Mouse (Mus musculus): Measurements from ENCODE around the gene Cbr3.

The Cbr3 gene

DNA sequence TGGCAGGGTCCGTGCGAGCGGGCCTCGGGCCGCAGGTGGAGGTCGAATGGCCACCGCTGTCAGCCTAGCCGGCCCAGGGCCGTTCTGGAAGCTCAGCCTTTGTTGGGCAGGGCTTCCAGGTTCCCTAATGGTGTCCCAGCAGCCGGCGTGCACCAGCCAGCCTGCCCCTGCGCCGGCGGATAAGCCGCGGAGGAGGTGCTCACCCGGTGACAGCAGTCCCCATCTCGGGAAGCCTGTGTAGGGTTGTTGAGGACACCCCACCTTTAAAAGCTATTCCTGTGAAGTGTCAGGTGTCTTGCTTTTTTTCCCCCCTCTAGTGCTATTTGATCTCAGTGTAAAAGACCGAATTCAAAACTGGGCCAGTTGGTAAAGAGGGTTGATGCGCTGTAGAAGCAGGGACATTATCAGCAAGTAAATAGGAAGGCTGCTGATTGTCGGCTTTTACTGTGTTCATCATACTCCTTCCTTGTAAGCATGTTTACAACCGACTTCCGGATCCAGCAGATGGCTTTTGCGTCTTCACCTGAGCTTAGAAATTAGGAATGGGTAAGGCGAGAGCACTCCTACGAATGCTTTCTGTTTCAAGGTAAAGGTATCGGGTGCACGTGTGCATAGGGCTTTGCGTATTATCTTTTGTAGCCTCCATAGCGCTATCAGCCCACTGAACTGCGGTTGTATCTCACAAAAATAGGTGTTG is 29.3 kb downstream of the Cbr3 start:
- DNase-seq, result no peak

- no peak for DNase-seq
Measured at GRCm38 (mm10) chr16:93712966-93713365, 30.0 kb downstream of the Cbr3 start.

DNA sequence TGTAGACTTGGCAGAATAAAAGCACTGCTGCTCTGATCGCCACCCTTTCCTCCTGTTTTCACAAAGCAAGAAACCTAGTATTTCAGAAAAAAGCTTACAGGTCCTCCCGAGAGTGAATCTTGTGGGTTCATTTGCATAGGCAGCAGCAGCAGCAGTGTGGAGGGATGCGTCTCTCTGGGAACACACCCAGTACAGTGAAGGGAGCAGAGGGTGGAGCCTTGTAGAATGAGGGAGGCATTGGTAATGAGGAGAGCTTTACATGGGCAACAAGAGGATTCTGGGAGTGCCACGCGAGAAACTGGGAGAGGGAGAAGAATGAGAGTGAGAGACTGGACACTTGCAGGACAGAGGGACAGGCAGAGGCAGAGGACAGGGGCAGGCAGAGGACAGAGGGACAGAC is 31.4 kb downstream of the Cbr3 start:
- DNase-seq, result peak; percentile 64

DNA sequence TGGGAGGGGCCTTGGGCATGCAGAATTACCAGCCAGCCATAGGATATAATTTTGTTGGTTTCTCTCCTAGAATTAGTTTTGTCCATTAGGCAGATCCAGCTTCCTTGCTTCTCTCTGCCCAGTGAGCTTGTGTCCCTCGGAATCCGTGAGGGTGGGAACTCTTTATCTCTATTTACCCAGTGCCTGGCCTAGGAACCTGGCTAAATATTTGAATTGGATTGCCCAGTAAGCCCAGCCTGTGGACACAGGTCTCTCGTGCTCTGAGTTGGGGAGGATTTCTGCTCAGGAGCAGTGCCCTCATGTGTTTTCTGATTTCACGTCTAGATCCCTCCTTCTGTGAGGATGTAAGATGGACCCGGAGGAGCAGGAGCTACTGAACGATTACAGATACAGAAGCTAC is 32.8 kb downstream of the Cbr3 start:
- no peak for DNase-seq

GRCm38 (mm10) chr16:93717299-93717703 is 34.3 kb downstream of the Cbr3 start:
- DNase-seq, result peak; percentile 63

- no peak for DNase-seq
Measured at GRCm38 (mm10) chr16:93721771-93722170, 38.8 kb downstream of the Cbr3 start.

DNA sequence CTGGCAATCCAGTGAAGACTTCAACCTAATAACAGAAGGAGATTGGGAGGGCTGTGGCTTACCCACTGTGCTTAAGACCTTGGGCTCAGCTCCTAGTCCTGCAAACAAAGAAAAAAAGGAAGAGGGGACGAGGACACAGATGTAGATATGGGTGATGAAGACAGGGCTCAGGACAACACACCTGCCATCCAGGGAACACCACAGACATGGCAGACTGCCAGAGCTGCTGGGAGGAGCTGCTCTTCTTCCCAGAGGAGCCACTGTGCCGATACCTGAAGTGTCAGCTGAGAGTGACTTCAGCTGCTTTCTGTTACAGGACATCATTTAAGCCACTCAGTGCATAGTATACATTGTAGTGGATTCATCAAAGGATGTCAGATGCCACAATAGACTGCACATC is 39.5 kb downstream of the Cbr3 start:
- no peak for DNase-seq

DNA sequence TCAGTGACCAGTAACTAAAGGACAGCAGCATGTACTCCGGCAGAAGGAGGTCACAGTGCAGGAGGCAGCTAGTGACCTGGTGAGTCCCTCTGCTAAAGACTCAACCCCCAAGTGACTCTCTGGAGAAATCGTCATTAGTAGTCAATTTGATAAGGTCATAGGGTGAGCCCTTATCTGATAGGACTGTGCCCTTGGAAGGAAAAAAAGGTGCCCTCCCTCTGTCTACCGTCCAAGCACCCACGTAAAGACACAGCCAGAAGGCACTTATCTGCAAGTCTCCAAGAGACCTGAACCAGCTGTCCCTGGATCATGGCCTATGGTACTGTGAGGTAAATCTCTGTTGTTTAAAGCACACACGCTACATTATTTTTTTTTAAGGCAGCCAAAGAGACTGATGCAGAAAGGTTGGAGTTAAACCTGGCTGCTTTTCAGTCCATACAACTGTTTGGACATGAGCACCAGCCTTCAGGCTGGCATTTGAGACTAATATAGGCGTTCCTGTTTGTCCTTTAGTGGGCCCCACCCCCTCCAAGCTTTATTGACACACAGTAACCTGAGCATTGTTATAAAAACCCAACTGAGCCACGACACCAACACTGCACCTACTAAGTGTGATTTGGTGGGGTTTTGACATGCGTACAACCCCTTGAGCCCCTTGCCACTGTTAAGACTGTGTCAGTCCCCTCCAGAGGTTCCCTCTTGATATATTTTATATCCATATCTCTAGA is 42.6 kb downstream of the Cbr3 start:
- DNase-seq, result no peak

- DNase-seq, result no peak
Measured at GRCm38 (mm10) chr16:93726186-93726585, 43.2 kb downstream of the Cbr3 start.

- no peak for DNase-seq
Measured at GRCm38 (mm10) chr16:93728676-93729075, 45.7 kb downstream of the Cbr3 start.

DNA sequence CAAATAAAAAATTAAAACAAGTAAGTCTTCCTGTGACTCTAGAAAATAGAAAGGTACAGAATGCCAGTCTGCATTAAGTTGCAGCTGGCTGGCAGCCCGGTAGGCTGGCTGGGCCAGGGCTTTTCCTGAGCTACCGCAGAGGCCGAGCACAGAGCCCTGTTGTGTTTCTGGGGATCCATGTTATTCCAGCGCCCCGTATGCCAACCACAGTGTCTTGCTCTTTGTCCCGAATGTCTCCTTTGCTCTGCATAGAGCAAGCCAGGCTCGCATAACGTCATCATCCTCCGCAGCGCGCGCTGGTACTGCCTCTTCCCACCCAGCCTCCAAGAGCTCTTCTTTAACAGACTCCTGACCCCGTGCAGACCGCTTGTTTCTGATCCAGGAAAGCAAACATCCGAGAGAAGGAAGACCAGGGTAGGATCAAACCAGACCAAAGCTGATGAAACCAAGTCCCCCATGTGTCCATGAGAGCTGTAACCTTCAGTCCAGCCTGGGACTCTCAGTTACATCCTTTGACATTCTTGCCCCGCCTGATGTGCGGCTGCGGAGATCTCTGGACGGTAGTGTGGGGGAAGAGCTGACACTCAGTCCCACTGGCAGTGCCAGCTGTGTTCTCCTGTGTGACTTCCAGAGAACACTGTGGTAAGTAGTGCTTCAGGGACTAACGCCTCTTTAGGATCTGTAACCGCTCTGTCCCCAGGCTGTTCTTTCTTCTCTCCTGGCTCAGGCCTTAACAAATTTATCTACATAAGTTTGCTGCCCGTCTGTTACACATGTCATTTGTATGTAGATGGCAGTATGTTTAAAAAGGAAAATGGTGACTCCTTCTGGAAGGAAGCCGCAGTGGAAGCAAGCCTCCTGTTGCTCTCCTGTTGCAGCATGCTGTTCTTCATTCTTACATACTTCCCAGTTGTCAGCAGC is 47.0 kb downstream of the Cbr3 start:
- DNase-seq, result peak; percentile 50

GRCm38 (mm10) chr16:93731310-93731709 is 48.3 kb downstream of the Cbr3 start:
- DNase-seq, result no peak

- no peak for DNase-seq
Measured at GRCm38 (mm10) chr16:93732875-93733569, 50.0 kb downstream of the Cbr3 start.

DNA sequence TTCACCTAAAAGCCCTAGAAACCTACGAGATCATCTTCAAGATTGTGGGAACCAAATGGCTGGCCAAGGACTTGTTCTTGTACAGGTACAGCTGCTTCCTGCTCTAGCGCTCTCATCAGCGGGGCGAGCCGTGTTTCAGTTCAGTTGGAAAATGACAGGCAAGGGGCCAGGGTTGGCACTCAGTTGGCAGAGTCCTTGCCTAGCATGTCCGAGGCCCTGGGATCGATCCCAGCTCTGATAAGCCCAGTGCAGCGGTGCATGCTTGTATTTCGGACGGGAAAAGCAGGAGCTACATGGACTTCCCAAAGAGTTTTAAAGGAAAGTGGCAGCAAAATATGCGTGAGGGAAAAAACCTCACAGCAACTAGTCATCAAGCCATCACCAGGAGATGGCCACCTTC is 56.2 kb downstream of the Cbr3 start:
- no peak for DNase-seq

Measured in right cerebral cortex, adult 18-20 months (tissue).